Mouse (Mus musculus) common myeloid progenitor, adult 5-6 weeks (primary cell): Measurements from ENCODE around the gene Skap1. TPM values are rescaled to one million over a fixed set of nuclear protein-coding genes. Genes with fewer than 3 reads are reported as not detected.
A peak's percentile ranks its signal among the peaks of the same experiment; 100 is the strongest.

Source experiments
- ATAC-seq: replicated peaks from 2 replicates; pipeline ENCODE4 v1.8.0; 2016; ENCODE audit warnings: low read depth, mild to moderate bottlenecking, moderate TSS enrichment, inconsistent platforms; ENCODE audit not compliant: poor library complexity, severe bottlenecking
- total RNA-seq: library from RNA; stranded (forward); fragments of 200-1000, 187-1606 nt; gene quantifications from 2 replicates; pipeline ENCODE4 v1.2.3, GENCODE M21; 2017

Skap1 gene
- total RNA-seq, 1 experiment from 2014 or later, result not detected

DNA sequence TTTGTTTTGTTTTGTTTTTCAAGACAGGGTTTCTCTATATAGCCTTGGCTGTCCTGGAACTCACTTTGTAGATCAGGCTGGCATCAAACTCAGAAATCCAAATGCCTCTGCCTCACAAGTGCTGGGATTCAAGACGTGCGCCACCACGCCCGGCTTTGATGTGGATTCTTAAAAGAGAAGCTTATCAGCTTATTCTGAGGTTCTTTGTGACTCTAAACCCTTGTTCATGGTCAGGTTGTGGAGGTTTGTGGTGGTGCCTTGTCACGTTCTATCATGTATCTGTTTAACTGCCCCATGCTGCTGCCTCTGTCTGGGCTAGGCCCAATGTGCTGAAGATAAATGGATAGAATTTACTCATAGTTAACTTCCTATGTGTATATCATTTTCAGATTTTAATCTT is 341.2 kb downstream of the Skap1 start:
- ATAC-seq, result no peak

DNA sequence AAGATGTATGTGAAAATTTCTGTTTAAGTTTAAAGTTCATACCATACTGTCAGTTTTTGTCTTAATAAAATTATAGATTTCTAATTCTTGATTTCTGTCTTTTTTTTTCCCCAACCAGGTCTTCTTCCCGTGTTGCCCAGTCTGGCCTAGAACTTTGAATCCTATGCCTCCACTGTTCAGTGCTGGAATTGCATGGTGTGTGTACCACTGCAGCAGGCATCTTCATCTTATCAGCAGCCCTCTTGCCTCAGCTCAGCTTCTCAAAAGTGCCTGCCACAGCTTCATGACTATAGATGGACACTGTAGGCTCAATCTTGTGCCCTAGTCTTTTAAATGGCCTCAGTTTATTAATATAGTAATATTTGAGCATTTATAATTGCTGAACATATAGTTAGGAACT is 343.7 kb downstream of the Skap1 start:
- ATAC-seq, result 0 out of 2 replicates have a peak, but pooled peaks have one; percentile 52

Other genes with a start within 250 kb of the Skap1 start
- not detected in 2 replicates for gene Hoxb9, start 193.1 kb upstream of the Skap1 start, total RNA-seq
- gene Hoxb8, start 182.7 kb upstream of the Skap1 start, total RNA-seq, result not detected in 2 replicates
- gene Hoxb7, start 178.0 kb upstream of the Skap1 start, total RNA-seq, result not detected in 2 replicates
- gene Hoxb6, start 172.1 kb upstream of the Skap1 start, total RNA-seq, result not detected in 2 replicates
- not detected in 2 replicates for gene Hoxb5, start 161.3 kb upstream of the Skap1 start, total RNA-seq
- 1.1 and 2.8 TPM in 2 replicates for gene Hoxb4, start 146.3 kb upstream of the Skap1 start, total RNA-seq
- gene Hoxb3, start 141.3 kb upstream of the Skap1 start, total RNA-seq, result 0.55 and 0.78 TPM in 2 replicates
- 0.73 TPM in 1 of 2 replicates, not detected in the other for gene Hoxb2, start 114.1 kb upstream of the Skap1 start, total RNA-seq
- gene Hoxb1, start 98.8 kb upstream of the Skap1 start, total RNA-seq, result not detected in 2 replicates